Mouse (Mus musculus) urinary bladder, postnatal 36 days (tissue): ENCODE measurements at regions not wholly inside any gene's neighbourhood (a gene's known extent, or its start where the extent isn't known, plus 50 kb on each side); places are given as distances from the start of the nearest gene placed in this dataset.

Experiments used
- DNase-seq, 2 experiments: peaks; one replicate each; pipeline ENCODE4 v3.0.0; 2022; ENCODE audit warnings: low spot score in 2 of 2, mixed read lengths in 1 of 2

DNA sequence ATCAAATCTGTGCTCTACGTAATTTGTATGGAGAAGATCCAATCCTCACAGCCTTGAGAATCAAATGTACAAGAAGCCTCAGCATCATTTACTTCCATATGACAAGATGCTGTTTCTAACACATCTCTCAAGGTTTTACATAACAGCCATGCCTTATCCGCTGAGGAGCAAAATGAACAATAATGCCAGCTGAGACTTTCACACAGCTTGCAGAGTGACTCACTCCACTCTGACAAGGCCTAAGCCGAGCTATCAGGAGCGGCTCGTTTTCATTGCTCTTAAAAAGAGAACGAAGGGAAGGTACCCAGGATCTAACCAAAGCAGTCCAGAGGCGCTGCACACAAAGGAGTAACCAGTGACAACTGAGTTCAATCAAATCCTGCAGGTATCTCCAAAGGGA lies 803.5 kb downstream of the Efna5 start:
- DNase-seq = no peak

DNA sequence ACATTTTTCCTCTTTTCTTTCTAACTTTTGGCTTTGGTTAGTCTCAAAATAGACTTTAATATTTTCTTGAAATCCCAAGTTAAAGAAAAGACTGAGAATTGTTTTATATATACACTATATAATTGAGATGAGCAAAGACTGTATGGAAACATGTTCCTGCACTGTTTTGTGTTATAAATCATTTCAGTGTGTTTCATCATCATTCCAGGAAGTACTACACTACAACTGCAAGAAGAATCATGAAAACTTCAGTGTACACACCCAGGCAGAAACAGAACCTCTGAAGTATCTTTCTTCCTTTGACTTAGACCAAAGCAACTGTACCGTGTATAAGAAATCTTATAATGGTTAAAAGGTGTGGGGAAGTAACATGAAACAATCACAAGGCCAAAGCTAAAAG lies 816.2 kb downstream of the Efna5 start:
- DNase-seq = no peak

DNA sequence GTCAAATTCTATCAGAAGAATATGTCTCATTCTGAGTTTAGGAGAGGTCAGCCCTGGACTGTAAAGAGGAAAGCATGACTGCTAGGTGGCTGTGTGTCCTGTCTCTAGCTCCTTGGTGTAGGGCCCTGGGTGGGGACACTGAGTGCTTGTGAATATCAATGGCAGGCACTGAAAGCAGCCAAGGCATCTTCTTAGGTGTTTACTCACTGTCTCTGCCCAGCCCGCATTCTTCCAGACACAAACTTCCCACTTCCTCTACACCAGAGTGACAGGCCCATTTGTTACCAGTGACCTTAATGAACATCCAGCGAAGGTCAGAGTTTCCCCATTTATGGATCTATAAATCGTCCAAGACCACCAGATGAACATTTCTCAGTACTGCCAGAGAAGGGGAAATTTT lies 823.1 kb downstream of the Efna5 start:
- DNase-seq = no peak

DNA sequence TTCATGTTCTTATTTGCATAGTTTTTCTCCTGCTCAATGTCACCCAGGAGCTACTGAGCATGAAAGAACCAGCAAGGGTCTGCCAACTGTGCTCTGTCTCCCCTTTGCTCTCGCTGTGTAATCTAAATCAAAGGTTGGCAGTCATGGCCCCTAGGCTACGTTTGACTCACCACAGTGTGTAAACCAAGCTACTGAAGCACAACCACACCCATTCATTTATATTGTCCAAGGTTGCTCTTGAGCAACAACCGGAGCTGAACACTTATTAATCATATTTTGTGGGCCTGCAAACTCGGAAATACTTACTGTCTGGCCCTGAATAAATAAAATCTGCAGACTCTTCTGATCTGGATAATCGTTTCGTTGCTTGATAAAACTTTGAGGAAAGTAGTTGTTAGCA lies 826.3 kb downstream of the Efna5 start:
- peak; percentile 6 to 16 for DNase-seq

DNA sequence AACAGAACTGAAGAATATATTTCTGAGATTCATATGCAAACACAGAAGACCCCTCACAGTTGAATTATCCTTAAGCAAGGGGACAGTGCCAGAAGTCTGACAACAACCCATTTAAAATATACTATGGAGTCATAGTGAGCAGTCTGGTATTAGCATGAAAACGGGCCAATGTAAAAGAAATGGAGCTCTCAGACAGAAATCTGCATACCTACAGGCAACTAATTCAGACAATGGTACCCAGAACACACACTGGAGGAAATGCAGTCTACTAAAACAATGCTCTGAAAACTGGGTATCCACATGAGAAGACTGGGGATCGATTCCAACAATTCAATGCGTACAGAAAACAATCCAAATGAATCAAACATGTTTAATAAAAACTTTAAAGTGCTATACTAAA lies 832.1 kb downstream of the Efna5 start:
- DNase-seq = no peak

DNA sequence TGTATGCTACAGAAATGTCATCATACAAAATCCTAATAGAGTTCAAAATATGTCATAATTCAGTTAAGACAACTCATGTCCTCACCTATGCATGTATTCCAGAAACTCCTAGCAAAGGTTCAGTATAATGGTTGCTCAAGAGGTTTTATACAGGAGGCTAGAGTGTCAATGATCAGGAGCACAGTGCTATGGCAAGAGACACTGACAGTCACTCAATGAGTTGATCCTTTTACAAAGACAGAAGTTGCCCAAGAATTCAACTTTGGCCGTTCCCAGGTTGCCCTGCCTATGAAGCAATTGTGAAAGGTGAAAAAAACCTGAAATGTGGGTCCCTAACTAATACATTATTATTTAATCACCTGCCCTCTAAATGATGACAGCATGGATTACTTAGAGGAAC lies 850.5 kb downstream of the Efna5 start:
- no peak for DNase-seq
